ENCODE assay signal across 7 mouse cellular contexts in genomic region chr11:78094504-78095143, GRCm38 (mm10). TPM values are rescaled to one million over a fixed set of nuclear protein-coding genes. Genes with fewer than 3 reads are reported as not detected.
DNase-seq lines count a peak whose midpoint lies in the region; ATAC-seq lines count a peak whose summit lies in the region.

Fam222b (plus strand) TSS chr11:78094660.

- no peaks in the 10 kb centered on the region for H3K36me3 ChIP-seq in embryonic facial prominence, embryonic 11.5 days (replicated peaks; ENCODE audit: control insufficient read depth, insufficient read depth, low read depth, low read length)
- H3K36me3 ChIP-seq in limb, embryonic 11.5 days (ENCODE audit: control insufficient read depth, insufficient read depth, low read length) = no peaks in the 10 kb centered on the region
- no peaks in the 10 kb centered on the region for H3K36me3 ChIP-seq in midbrain, embryonic 14.5 days (ENCODE audit: control insufficient read depth, insufficient read depth, low read length)

- peak; percentile 98 for DNase-seq in adrenal gland, postnatal 14 days
- DNase-seq in embryonic facial prominence, embryonic 11.5 days (ENCODE audit: low spot score) = peak; percentile 92
- peak; percentile 100 for DNase-seq in heart, adult 11 months
- peak; percentile 91 for DNase-seq in kidney, adult 18-20 months
- DNase-seq in limb, embryonic 11.5 days (ENCODE audit: low spot score) = peak; percentile 92
- DNase-seq in midbrain, embryonic 14.5 days = peak; percentile 96
- peak; percentile 85 to 87 for DNase-seq in spleen, adult 18-20 months

- no peaks in the 10 kb centered on the region for H3K27me3 ChIP-seq in embryonic facial prominence, embryonic 11.5 days (ENCODE audit: control insufficient read depth, insufficient read depth, low read length)
- H3K27me3 ChIP-seq in limb, embryonic 11.5 days (ENCODE audit: control insufficient read depth, insufficient read depth, low read length) = no peaks in the 10 kb centered on the region
- no peaks in the 10 kb centered on the region for H3K27me3 ChIP-seq in midbrain, embryonic 14.5 days (ENCODE audit: control insufficient read depth, insufficient read depth, low read length)

- peak within 1 kb of the TSS; percentile 82 for H3K4me3 ChIP-seq in embryonic facial prominence, embryonic 11.5 days (ENCODE audit: low read depth, low read length)
- peak within 1 kb of the TSS; percentile 89 for H3K4me3 ChIP-seq in limb, embryonic 11.5 days (ENCODE audit: low read depth, low read length)
- H3K4me3 ChIP-seq in midbrain, embryonic 14.5 days (replicated peaks; ENCODE audit: low read depth, low read length) = peak within 1 kb of the TSS; percentile 83

- H3K4me2 ChIP-seq in embryonic facial prominence, embryonic 11.5 days (ENCODE audit: low read depth, low read length) = peak within 1 kb of the TSS; percentile 75
- peak within 1 kb of the TSS; percentile 59 for H3K4me2 ChIP-seq in limb, embryonic 11.5 days (ENCODE audit: low read depth, severe bottlenecking)
- peak within 1 kb of the TSS; percentile 68 for H3K4me2 ChIP-seq in midbrain, embryonic 14.5 days (ENCODE audit: low read length)

- under 1% methylated on average over 38 of the region's 38 CpGs for WGBS in embryonic facial prominence, embryonic 11.5 days
- under 1% methylated on average over 38 of the region's 38 CpGs for WGBS in limb, embryonic 11.5 days
- WGBS in midbrain, embryonic 14.5 days = under 1% methylated on average over 38 of the region's 38 CpGs

- H3K27ac ChIP-seq in embryonic facial prominence, embryonic 11.5 days (replicated peaks; ENCODE audit: low read depth, low read length) = 0 out of 2 replicates have a peak within 1 kb of the TSS, but pooled peaks have one; percentile 35
- no peak within 1 kb of the TSS; the same call in 1 of the 2 replicates for H3K27ac ChIP-seq in limb, embryonic 11.5 days (replicated peaks; ENCODE audit: low read depth, low read length)
- peak within 1 kb of the TSS; percentile 83 for H3K27ac ChIP-seq in midbrain, embryonic 14.5 days (replicated peaks; ENCODE audit: low read depth, low read length)

- H3K9me3 ChIP-seq in embryonic facial prominence, embryonic 11.5 days (replicated peaks; ENCODE audit: control insufficient read depth, low read length) = no peaks in the 10 kb centered on the region
- H3K9me3 ChIP-seq in limb, embryonic 11.5 days (ENCODE audit: control insufficient read depth, low read length) = no peaks in the 10 kb centered on the region
- no peaks in the 10 kb centered on the region for H3K9me3 ChIP-seq in midbrain, embryonic 14.5 days (ENCODE audit: control insufficient read depth, low read length)

- H3K4me1 ChIP-seq in embryonic facial prominence, embryonic 11.5 days (ENCODE audit: control insufficient read depth, insufficient read depth, low read length) = peaks cover 3% of the 10 kb centered on the region; the same call in 1 of the 2 replicates
- H3K4me1 ChIP-seq in limb, embryonic 11.5 days (ENCODE audit: control insufficient read depth, insufficient read depth, low read length) = peaks cover 5% of the 10 kb centered on the region
- H3K4me1 ChIP-seq in midbrain, embryonic 14.5 days (ENCODE audit: control insufficient read depth, insufficient read depth, low read length) = peaks cover 23% of the 10 kb centered on the region

- peak within 1 kb of the TSS; percentile 81 for H3K9ac ChIP-seq in embryonic facial prominence, embryonic 11.5 days (replicated peaks; ENCODE audit: low read length)
- H3K9ac ChIP-seq in limb, embryonic 11.5 days (ENCODE audit: low read length) = peak within 1 kb of the TSS; percentile 74
- peak within 1 kb of the TSS; percentile 82 for H3K9ac ChIP-seq in midbrain, embryonic 14.5 days (replicated peaks; ENCODE audit: low read length)

- peak; percentile 92 for ATAC-seq in embryonic facial prominence, embryonic 11.5 days (replicated peaks; ENCODE audit: insufficient number of reproducible peaks, low FRiP score, low TSS enrichment, low read depth)
- ATAC-seq in limb, embryonic 11.5 days (ENCODE audit: insufficient number of reproducible peaks, low FRiP score, low TSS enrichment, low read depth) = peak; percentile 91
- peak; percentile 88 for ATAC-seq in midbrain, embryonic 14.5 days (ENCODE audit: low FRiP score, low TSS enrichment)

RNA-seq across cellular contexts. Expression of gene Fam222b, which starts in this region (rescaled TPM):
- 18.1 and 19.1 TPM in 2 replicates for total RNA-seq in adrenal gland, postnatal 14 days (2021)
- polyA plus RNA-seq in embryonic facial prominence, embryonic 11.5 days (2014; fragmentation: Nextera tagmentation; extraction: Ambion mirVana) = 19.0 and 22.8 TPM in 2 replicates
- 21.8 and 24.6 TPM in 2 replicates for polyA plus RNA-seq in limb, embryonic 11.5 days (2014; fragmentation: Nextera tagmentation; extraction: Ambion mirVana)
- 29.3 and 30.4 TPM in 2 replicates for polyA plus RNA-seq in midbrain, embryonic 14.5 days (2014; fragmentation: Nextera tagmentation; extraction: Ambion mirVana)
